Mouse (Mus musculus): Measurements from ENCODE around the gene Spty2d1.
"Not testable (repeated sequence)": the region's sequence is repeated elsewhere in the genome, so short reads cannot be mapped to it uniquely, and the experiment has no call there.

The Spty2d1 gene

GRCm38 (mm10) chr7:47020956-47021355 lies 12.7 kb upstream of the Spty2d1 start:
- ATAC-seq (ENCODE audit: low TSS enrichment), result no peak

- ATAC-seq (ENCODE audit: low TSS enrichment), result peak; percentile 78
These were observed 11.4 kb upstream of the Spty2d1 start for GRCm38 (mm10) chr7:47019641-47020040.

- ATAC-seq (ENCODE audit: low TSS enrichment), result no peak
These were observed 8.9 kb upstream of the Spty2d1 start for GRCm38 (mm10) chr7:47017146-47017545.

GRCm38 (mm10) chr7:47016602-47017001 lies 8.4 kb upstream of the Spty2d1 start:
- no peak for ATAC-seq (ENCODE audit: low TSS enrichment)

GRCm38 (mm10) chr7:47015390-47016065 lies 7.3 kb upstream of the Spty2d1 start:
- ATAC-seq (ENCODE audit: low TSS enrichment), result peak; percentile 91

- ATAC-seq (ENCODE audit: low TSS enrichment), result no peak
These were observed 6.6 kb upstream of the Spty2d1 start for GRCm38 (mm10) chr7:47014564-47015389.

- no peak for ATAC-seq (ENCODE audit: low TSS enrichment)
These were observed 5.0 kb upstream of the Spty2d1 start for GRCm38 (mm10) chr7:47013131-47013767.

- ATAC-seq (ENCODE audit: low TSS enrichment), result peak; percentile 75
These were observed 418 bp downstream of the Spty2d1 start for GRCm38 (mm10) chr7:47007818-47008167.

GRCm38 (mm10) chr7:47007109-47007780 lies 966 bp downstream of the Spty2d1 start:
- no peak for ATAC-seq (ENCODE audit: low TSS enrichment)

- no peak for ATAC-seq (ENCODE audit: low TSS enrichment)
These were observed 4.6 kb downstream of the Spty2d1 start for GRCm38 (mm10) chr7:47003411-47004115.

GRCm38 (mm10) chr7:47001900-47002275 lies 6.3 kb downstream of the Spty2d1 start:
- ATAC-seq (ENCODE audit: low TSS enrichment), result no peak

- no peak for ATAC-seq (ENCODE audit: low TSS enrichment)
These were observed 6.9 kb downstream of the Spty2d1 start for GRCm38 (mm10) chr7:47001125-47001899.

- no peak; the same call in 1 of the 2 replicates for ATAC-seq (ENCODE audit: low TSS enrichment)
These were observed 7.6 kb downstream of the Spty2d1 start for GRCm38 (mm10) chr7:47000644-47000983.

GRCm38 (mm10) chr7:46999983-47000643 lies 8.1 kb downstream of the Spty2d1 start:
- ATAC-seq (ENCODE audit: low TSS enrichment), result no peak; the same call in 1 of the 2 replicates

- ATAC-seq (ENCODE audit: low TSS enrichment), result no peak
These were observed 9.3 kb downstream of the Spty2d1 start for GRCm38 (mm10) chr7:46998942-46999341.

- no peak for ATAC-seq (ENCODE audit: low TSS enrichment)
These were observed 10.4 kb downstream of the Spty2d1 start for GRCm38 (mm10) chr7:46997644-46998395.

GRCm38 (mm10) chr7:46997008-46997407 lies 11.2 kb downstream of the Spty2d1 start:
- no peak for ATAC-seq (ENCODE audit: low TSS enrichment)

- no peak for ATAC-seq (ENCODE audit: low TSS enrichment)
These were observed 12.7 kb downstream of the Spty2d1 start for GRCm38 (mm10) chr7:46995558-46995957.

GRCm38 (mm10) chr7:46993079-46993478 lies 15.1 kb downstream of the Spty2d1 start:
- no peak for ATAC-seq (ENCODE audit: low TSS enrichment)

- not testable (repeated sequence) for ATAC-seq (ENCODE audit: low TSS enrichment)
These were observed 18.8 kb downstream of the Spty2d1 start for GRCm38 (mm10) chr7:46989387-46989786.

All from frontal cortex, adult (tissue).